In the genomic region with DNA sequence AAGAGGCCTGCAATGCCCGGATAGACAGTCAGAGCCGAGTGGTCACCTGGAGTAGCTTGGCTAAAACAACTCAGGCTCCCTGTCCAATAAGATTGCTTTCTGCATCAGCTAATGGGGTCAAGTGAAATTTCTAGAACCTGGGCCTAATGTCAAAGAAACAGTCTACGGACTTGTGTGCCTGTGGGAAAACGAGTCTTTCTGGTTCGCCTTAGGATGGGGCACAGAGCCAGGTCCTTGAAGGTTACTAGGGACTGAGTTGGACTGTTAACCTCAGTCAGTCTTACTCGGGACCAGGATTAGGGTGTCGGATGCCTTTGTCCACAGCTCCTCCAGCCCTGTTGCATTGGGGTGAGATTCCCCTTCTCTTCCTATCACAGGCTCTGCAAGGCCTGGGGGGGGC, we compare ENCODE assay signal across 20 mouse cellular contexts.
A peak's percentile ranks its signal among the peaks of the same experiment; 100 is the strongest.
DNase-seq lines count a peak whose midpoint lies in the region; ATAC-seq and TF ChIP-seq lines count a peak whose summit lies in the region.
"Had no signal": no experiment of that assay in that cellular context is flagged by ENCODE, and none has a peak within 500 bp of the region (broad histone marks: within the 10 kb centered on the region; RNA-seq: fewer than 3 reads in every experiment).

No protein-coding gene starts in this region.

- no peaks in the 10 kb centered on the region for H3K4me1 ChIP-seq in forebrain, embryonic 11.5 days (replicated peaks; ENCODE audit: control insufficient read depth, insufficient read depth, low read length)
- H3K4me1 ChIP-seq: forebrain, embryonic 15.5 days; midbrain, embryonic 10.5 days; neural tube, embryonic 13.5 days had no signal

- WGBS in forebrain, embryonic 11.5 days, result 83% methylated on average over 7 of the region's 7 CpGs

- TF ChIP-seq CTCF in gastrocnemius, adult 2 months (IDR thresholded peaks at IDR 0.05), result no peak

- H3K4me3 ChIP-seq in gastrocnemius, adult 2 months, result no peak overlapping the region
- H3K4me3 ChIP-seq in forebrain, embryonic 11.5 days (ENCODE audit: low read depth, low read length), result no peak overlapping the region
- H3K4me3 ChIP-seq: embryonic facial prominence, embryonic 10.5 days; forebrain, embryonic 15.5 days; midbrain, embryonic 10.5 days; neural tube, embryonic 13.5 days had no signal

- no peak overlapping the region for H3K27ac ChIP-seq in gastrocnemius, adult 2 months
- H3K27ac ChIP-seq in forebrain, embryonic 11.5 days (ENCODE audit: low read depth, low read length), result no peak overlapping the region
- H3K27ac ChIP-seq: embryonic facial prominence, embryonic 10.5 days; forebrain, embryonic 15.5 days; kidney, postnatal 0 days; midbrain, embryonic 10.5 days; neural tube, embryonic 13.5 days had no signal

- no peaks in the 10 kb centered on the region for H3K27me3 ChIP-seq in forebrain, embryonic 11.5 days (ENCODE audit: control insufficient read depth, insufficient read depth, low read length)
- H3K27me3 ChIP-seq: forebrain, embryonic 15.5 days; neural tube, embryonic 13.5 days had no signal

- H3K9me3 ChIP-seq in forebrain, embryonic 11.5 days (ENCODE audit: control insufficient read depth, low read length), result no peaks in the 10 kb centered on the region
- H3K9me3 ChIP-seq: embryonic facial prominence, embryonic 10.5 days; forebrain, embryonic 15.5 days; midbrain, embryonic 10.5 days; neural tube, embryonic 13.5 days had no signal

- no peak for ATAC-seq in forebrain, embryonic 11.5 days (replicated peaks; ENCODE audit: low FRiP score)
- ATAC-seq: forebrain, embryonic 15.5 days; liver, postnatal 0 days had no signal

- intact Hi-C loops in gastrocnemius, adult 2 months (cut with DNase I), result no loop called here
- intact Hi-C loops in left cerebral cortex, postnatal 36 days (cut with DNase I), result no loop called here

- H3K36me3 ChIP-seq in forebrain, embryonic 11.5 days (ENCODE audit: control insufficient read depth, insufficient read depth, low read length), result no peaks in the 10 kb centered on the region
- H3K36me3 ChIP-seq: embryonic facial prominence, embryonic 10.5 days; forebrain, embryonic 15.5 days; midbrain, embryonic 10.5 days; neural tube, embryonic 13.5 days had no signal

- H3K4me2 ChIP-seq in forebrain, embryonic 11.5 days (ENCODE audit: low read depth, low read length, severe bottlenecking), result no peak overlapping the region
- H3K4me2 ChIP-seq: forebrain, embryonic 15.5 days; neural tube, embryonic 13.5 days had no signal

- no peak overlapping the region for H3K9ac ChIP-seq in forebrain, embryonic 11.5 days (ENCODE audit: low read length)
- H3K9ac ChIP-seq: forebrain, embryonic 15.5 days; liver, postnatal 0 days; neural tube, embryonic 13.5 days had no signal

- peak; percentile 36 to 51 for DNase-seq in adrenal gland, postnatal 36 days
- DNase-seq in adrenal gland, adult (ENCODE audit: inconsistent age in 2 of 2, low spot score in 1 of 2), result no peak
- DNase-seq in gonadal fat pad, adult 2 months (ENCODE audit: low read depth), result peak; percentile 37
- peak; percentile 74 to 86 for DNase-seq in lung, adult 18-20 months
- DNase-seq in lung, postnatal 25 days (ENCODE audit: low spot score), result peak; percentile 80
- no peak for DNase-seq in gastrocnemius, adult 2 months
- no peak for DNase-seq in forebrain, embryonic 11.5 days (ENCODE audit: low spot score)
- DNase-seq in left cerebral cortex, postnatal 36 days (ENCODE audit: low spot score in 2 of 2), result no peak
- DNase-seq: cerebellum, adult 11-12 months; cerebellum, postnatal 25 days; heart, adult 18-20 months; liver; liver, postnatal 0 days; right cerebral cortex, postnatal 25 days; thymus, postnatal 4 days had no signal

Comparison
In these comparisons a context has a peak if more than half of its experiments do, and no peak if none do; other contexts are left out.
1. DNase-seq: peak in adrenal gland, postnatal 36 days (2 of 2), gonadal fat pad, adult 2 months (single experiment), lung, adult 18-20 months (2 of 2) and lung, postnatal 25 days (single experiment); none in adrenal gland, adult (0 of 2), gastrocnemius, adult 2 months (single experiment), forebrain, embryonic 11.5 days (single experiment) and left cerebral cortex, postnatal 36 days (0 of 2).